Mouse (Mus musculus) skeletal muscle tissue, postnatal 0 days (tissue): ENCODE data around the gene Shprh. TPM values are rescaled to one million over a fixed set of nuclear protein-coding genes. Genes with fewer than 3 reads are reported as not detected.

ENCODE experiments used
- polyA plus RNA-seq: library from polyadenylated mRNA; unstranded; fragments of >200 nt; fragmentation: Nextera tagmentation; extraction: Ambion mirVana; gene quantifications from 2 replicates; pipeline ENCODE4 v1.2.1, GENCODE M21; 2015

Gene Shprh
- polyA plus RNA-seq = 6.2 and 6.4 TPM in 2 replicates

GRCm38 (mm10) chr10:11148884-11149741, at the start of gene Shprh:
Gene Shprh, plus strand, starts transcription at chr10:11149427.

Other genes with a start within 250 kb of the Shprh start
- gene Grm1, start 67.1 kb upstream of the Shprh start, polyA plus RNA-seq = not detected in 2 replicates
- gene Fbxo30, start 131.9 kb downstream of the Shprh start, polyA plus RNA-seq = 13.5 and 16.3 TPM in 2 replicates
- 1.7 and 1.9 TPM in 2 replicates for gene Epm2a, start 194.0 kb downstream of the Shprh start, polyA plus RNA-seq